Mouse (Mus musculus) hindbrain, embryonic 10.5 days (tissue): ENCODE measurements around the gene Keg1. TPM values are rescaled to one million over a fixed set of nuclear protein-coding genes. Genes with fewer than 3 reads are reported as not detected.

Experiments used
- polyA plus RNA-seq: library from polyadenylated mRNA; unstranded; fragments of >200 nt; fragmentation: Nextera tagmentation; extraction: Ambion mirVana; gene quantifications from 2 replicates; pipeline ENCODE4 v1.2.1, GENCODE M21; 2016

The Keg1 gene
- polyA plus RNA-seq, 1 experiment from 2014 or later, result not detected

Other genes with a start within 250 kb of the Keg1 start
- gene Mpeg1, start 235.0 kb upstream of the Keg1 start, polyA plus RNA-seq, result 0.24 and 0.35 TPM in 2 replicates
- 56.5 and 65.2 TPM in 2 replicates for gene Dtx4, start 194.3 kb upstream of the Keg1 start, polyA plus RNA-seq
- gene Fam111a, start 150.0 kb upstream of the Keg1 start, polyA plus RNA-seq, result 15.3 and 20.2 TPM in 2 replicates
- 0.18 TPM in 1 of 2 replicates, not detected in the other for gene Gm4952, start 95.8 kb upstream of the Keg1 start, polyA plus RNA-seq
- not detected in 2 replicates for gene Glyat, start 62.5 kb upstream of the Keg1 start, polyA plus RNA-seq
- gene Olfr1442, start 25.3 kb upstream of the Keg1 start, polyA plus RNA-seq, result not detected in 2 replicates
- gene Olfr1443, start 17.7 kb upstream of the Keg1 start, polyA plus RNA-seq, result not detected in 2 replicates
- 1.1 and 2.0 TPM in 2 replicates for gene Cntf, start 69.8 kb downstream of the Keg1 start, polyA plus RNA-seq
- 12.6 and 14.3 TPM in 2 replicates for gene Zfp91, start 100.3 kb downstream of the Keg1 start, polyA plus RNA-seq
- gene Lpxn, start 100.4 kb downstream of the Keg1 start, polyA plus RNA-seq, result 0.73 and 1.1 TPM in 2 replicates
- not detected in 2 replicates for gene Gm5244, start 150.9 kb downstream of the Keg1 start, polyA plus RNA-seq
- not detected in 2 replicates for gene Olfr1444, start 161.5 kb downstream of the Keg1 start, polyA plus RNA-seq
- not detected in 2 replicates for gene Olfr1445, start 188.1 kb downstream of the Keg1 start, polyA plus RNA-seq
- gene Olfr1446, start 197.7 kb downstream of the Keg1 start, polyA plus RNA-seq, result not detected in 2 replicates
- gene Olfr1447, start 208.0 kb downstream of the Keg1 start, polyA plus RNA-seq, result not detected in 2 replicates
- not detected in 2 replicates for gene Olfr1448, start 228.6 kb downstream of the Keg1 start, polyA plus RNA-seq
- gene Olfr1449, start 235.1 kb downstream of the Keg1 start, polyA plus RNA-seq, result not detected in 2 replicates